Mouse (Mus musculus) gonadal fat pad, adult 2 months (tissue): ENCODE measurements around the gene Aebp1. TPM values are rescaled to one million over a fixed set of nuclear protein-coding genes. Genes with fewer than 3 reads are reported as not detected.
A peak's percentile ranks its signal among the peaks of the same experiment; 100 is the strongest.
"Not testable (repeated sequence)": the region's sequence is repeated elsewhere in the genome, so short reads cannot be mapped to it uniquely, and the experiment has no call there.

Experiments used
- DNase-seq: peaks from one replicate; pipeline ENCODE4 v3.0.0-alpha.2; 2012; ENCODE audit warnings: low read depth
- polyA plus RNA-seq: library from polyadenylated mRNA; depleted of rRNA; stranded (reverse); fragments of >200 nt; gene quantifications from 2 replicates; pipeline ENCODE4 v1.2.3, GENCODE M21; 2012

Aebp1 gene
- polyA plus RNA-seq, 1 experiment, result 73.9 TPM

GRCm38 (mm10) chr11:5855902-5856301 is 5.8 kb upstream of the Aebp1 start:
- DNase-seq, result no peak

GRCm38 (mm10) chr11:5856479-5857130 is 5.1 kb upstream of the Aebp1 start:
- no peak for DNase-seq

GRCm38 (mm10) chr11:5858723-5859122 is 3.0 kb upstream of the Aebp1 start:
- no peak for DNase-seq

- DNase-seq, result no peak
Observed at GRCm38 (mm10) chr11:5859883-5860550, 1.7 kb upstream of the Aebp1 start.

GRCm38 (mm10) chr11:5860639-5861038 is 1.1 kb upstream of the Aebp1 start:
- DNase-seq, result no peak

GRCm38 (mm10) chr11:5862394-5863105 is 803 bp downstream of the Aebp1 start:
- no peak for DNase-seq

GRCm38 (mm10) chr11:5867196-5867595 is 5.4 kb downstream of the Aebp1 start:
- no peak for DNase-seq

GRCm38 (mm10) chr11:5868324-5868723 is 6.6 kb downstream of the Aebp1 start:
- no peak for DNase-seq

- no peak for DNase-seq
Observed at GRCm38 (mm10) chr11:5869331-5869730, 7.6 kb downstream of the Aebp1 start.

GRCm38 (mm10) chr11:5870069-5870468 is 8.3 kb downstream of the Aebp1 start:
- no peak for DNase-seq

- DNase-seq, result no peak
Observed at GRCm38 (mm10) chr11:5872707-5873106, 11.0 kb downstream of the Aebp1 start.

GRCm38 (mm10) chr11:5873192-5873591 is 11.4 kb downstream of the Aebp1 start:
- no peak for DNase-seq

GRCm38 (mm10) chr11:5877421-5877820 is 15.7 kb downstream of the Aebp1 start:
- DNase-seq, result no peak

GRCm38 (mm10) chr11:5877921-5878526 is 16.3 kb downstream of the Aebp1 start, which contains the start of gene Pold2:
Pold2 (minus strand) TSS chr11:5878292.
- peak; percentile 78 for DNase-seq

GRCm38 (mm10) chr11:5878661-5879060 is 16.9 kb downstream of the Aebp1 start:
- no peak for DNase-seq

- no peak for DNase-seq
Observed at GRCm38 (mm10) chr11:5879905-5880304, 18.2 kb downstream of the Aebp1 start.

GRCm38 (mm10) chr11:5882518-5882917 is 20.8 kb downstream of the Aebp1 start:
- no peak for DNase-seq

- no peak for DNase-seq
Observed at GRCm38 (mm10) chr11:5886187-5886586, 24.4 kb downstream of the Aebp1 start.

GRCm38 (mm10) chr11:5887250-5887649 is 25.5 kb downstream of the Aebp1 start:
- no peak for DNase-seq

- DNase-seq, result not testable (repeated sequence)
Observed at GRCm38 (mm10) chr11:5888563-5888962, 26.8 kb downstream of the Aebp1 start.

GRCm38 (mm10) chr11:5892151-5892591 is 30.4 kb downstream of the Aebp1 start:
- no peak for DNase-seq

GRCm38 (mm10) chr11:5892810-5893368 is 31.1 kb downstream of the Aebp1 start:
- DNase-seq, result no peak
